Mouse (Mus musculus) T-helper 2 cell (primary cell): Measurements from ENCODE around the gene Zfp629.

ENCODE experiments used
- in situ Hi-C: fragments of 300-600 bp; cut with MboI, MseI; formaldehyde crosslinking; loops from one replicate; pipeline ENCODE4 v1.15.1; 2025; ENCODE audit warnings: high pct_unique_total_duplicates

Gene Zfp629

GRCm38 (mm10) chr7:127614511-127614890, 1.1 kb downstream of the Zfp629 start:
- in situ Hi-C loops = no loop called here

- in situ Hi-C loops = no loop called here
These were observed 1.5 kb downstream of the Zfp629 start for GRCm38 (mm10) chr7:127614091-127614490.

GRCm38 (mm10) chr7:127613501-127613900, 2.1 kb downstream of the Zfp629 start:
- in situ Hi-C loops = no loop called here

GRCm38 (mm10) chr7:127611561-127611960, 4.0 kb downstream of the Zfp629 start:
- in situ Hi-C loops = no loop called here

- in situ Hi-C loops = no loop called here
These were observed 4.6 kb downstream of the Zfp629 start for GRCm38 (mm10) chr7:127611011-127611410.

- in situ Hi-C loops = no loop called here
These were observed 8.4 kb downstream of the Zfp629 start for GRCm38 (mm10) chr7:127607150-127607549.

- in situ Hi-C loops = no loop called here
These were observed 11.3 kb downstream of the Zfp629 start for GRCm38 (mm10) chr7:127604256-127604655.

- in situ Hi-C loops = no loop called here
These were observed 12.7 kb downstream of the Zfp629 start for GRCm38 (mm10) chr7:127602903-127603302.

- in situ Hi-C loops = no loop called here
These were observed 13.9 kb downstream of the Zfp629 start for GRCm38 (mm10) chr7:127601735-127602134.

- in situ Hi-C loops = no loop called here
These were observed 15.0 kb downstream of the Zfp629 start for GRCm38 (mm10) chr7:127600612-127601011.

GRCm38 (mm10) chr7:127596747-127597146, 18.9 kb downstream of the Zfp629 start:
- in situ Hi-C loops = loop anchor here (5.0 kb wide), 1 partner anchor 36 kb away; no protein-coding TSS in a partner anchor

GRCm38 (mm10) chr7:127592575-127592974, 23.0 kb downstream of the Zfp629 start:
- in situ Hi-C loops = no loop called here

GRCm38 (mm10) chr7:127591108-127591507, 24.5 kb downstream of the Zfp629 start:
- in situ Hi-C loops = no loop called here

- in situ Hi-C loops = no loop called here
These were observed 26.0 kb downstream of the Zfp629 start for GRCm38 (mm10) chr7:127589637-127590036.

GRCm38 (mm10) chr7:127588901-127589300, 26.7 kb downstream of the Zfp629 start:
- in situ Hi-C loops = no loop called here

- in situ Hi-C loops = no loop called here
These were observed 27.4 kb downstream of the Zfp629 start, which contains the start of the genes Ccdc189 and Rnf40 for GRCm38 (mm10) chr7:127588011-127588871. Gene Ccdc189 (minus strand): TSS chr7:127588595. Gene Rnf40 (plus strand): TSS chr7:127588767.

GRCm38 (mm10) chr7:127587196-127587595, 28.4 kb downstream of the Zfp629 start:
- in situ Hi-C loops = no loop called here

- in situ Hi-C loops = no loop called here
These were observed 29.4 kb downstream of the Zfp629 start for GRCm38 (mm10) chr7:127586149-127586548.

GRCm38 (mm10) chr7:127585031-127585430, 30.6 kb downstream of the Zfp629 start:
- in situ Hi-C loops = no loop called here

- in situ Hi-C loops = no loop called here
These were observed 32.3 kb downstream of the Zfp629 start for GRCm38 (mm10) chr7:127583260-127583659.

GRCm38 (mm10) chr7:127574115-127574514, 41.5 kb downstream of the Zfp629 start:
- in situ Hi-C loops = no loop called here

GRCm38 (mm10) chr7:127573503-127574008, 42.0 kb downstream of the Zfp629 start:
- in situ Hi-C loops = no loop called here

- in situ Hi-C loops = no loop called here
These were observed 42.6 kb downstream of the Zfp629 start, which contains the start of gene Phkg2 for GRCm38 (mm10) chr7:127572895-127573471. Gene Phkg2 (plus strand): TSS chr7:127573340.
